Mouse (Mus musculus): ENCODE results near the gene Omg. TPM values are rescaled to one million over a fixed set of nuclear protein-coding genes. Genes with fewer than 3 reads are reported as not detected.

Omg gene
- not detected in 2 replicates for polyA plus RNA-seq (2012; ENCODE audit: low replicate concordance)

DNA sequence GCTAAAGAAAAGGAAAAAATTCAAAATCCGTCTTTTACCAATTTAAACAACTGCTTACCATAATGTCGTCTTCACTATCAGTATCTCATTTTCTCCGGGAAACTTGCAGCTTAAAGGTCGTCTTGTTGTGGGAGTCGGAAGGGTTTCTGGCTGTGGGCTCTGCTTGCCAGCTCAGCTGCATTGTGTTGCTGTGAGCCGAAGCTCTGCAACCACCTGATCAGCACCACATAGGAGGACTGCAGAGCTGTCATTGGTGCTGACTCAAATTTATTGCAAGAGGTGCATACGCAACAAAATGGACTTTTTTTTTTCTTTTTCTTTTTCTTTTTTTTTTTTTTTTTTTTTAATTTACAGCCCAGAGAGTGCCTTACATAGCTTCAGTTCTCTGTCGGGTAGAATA lies at the start of gene Omg:
Gene Omg (minus strand): TSS at position 240 of the 400 bp plus-strand sequence.

DNA sequence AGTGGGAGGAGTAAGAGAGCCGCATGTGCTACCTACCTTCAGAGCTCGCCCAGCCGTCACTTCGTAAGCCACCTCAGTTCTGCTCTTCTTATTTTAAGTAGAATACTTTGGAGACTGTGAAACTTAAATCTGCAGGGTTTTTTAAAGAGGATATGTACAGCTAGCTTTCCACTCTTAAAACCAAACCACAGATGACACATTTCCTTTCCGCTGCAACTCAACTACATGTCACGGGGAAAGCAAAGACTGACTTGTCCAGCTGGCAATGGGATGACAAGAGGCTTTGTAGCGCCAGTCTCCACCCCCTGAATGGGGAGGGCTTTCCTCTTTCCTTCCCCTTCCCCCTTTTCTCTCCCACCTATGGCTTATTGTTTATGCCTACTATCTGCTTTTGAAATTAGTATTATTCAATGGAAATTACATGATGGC lies 26.5 kb upstream of the Omg start, which contains the start of the genes Evi2 and Evi2a:
Gene Evi2 (minus strand): TSS at position 257 of the 429 bp plus-strand sequence.
Gene Evi2a (minus strand): TSS at position 277 of the 429 bp plus-strand sequence.

GRCm38 (mm10) chr11:79523560-79524309 lies 19.9 kb upstream of the Omg start, which contains the start of gene Evi2b:
Gene Evi2b, minus strand, starts transcription at chr11:79523762.

Other genes with a start within 250 kb of the Omg start
- 101 and 107 TPM in 2 replicates for gene Wsb1, start 249.4 kb downstream of the Omg start, polyA plus RNA-seq (2012; ENCODE audit: low replicate concordance)
- gene Gm9964, start 207.2 kb downstream of the Omg start, polyA plus RNA-seq (2012; ENCODE audit: low replicate concordance), result not detected in 2 replicates
- gene Nf1, start 164.4 kb downstream of the Omg start, polyA plus RNA-seq (2012; ENCODE audit: low replicate concordance), result 8.3 and 18.1 TPM in 2 replicates
- gene Evi2b, start 19.7 kb upstream of the Omg start, polyA plus RNA-seq (2012; ENCODE audit: low replicate concordance), result 3.7 and 12.6 TPM in 2 replicates
- gene Evi2, start 26.5 kb upstream of the Omg start, polyA plus RNA-seq (2012; ENCODE audit: low replicate concordance), result 0.06 and 0.18 TPM in 2 replicates
- gene Evi2a, start 26.5 kb upstream of the Omg start, polyA plus RNA-seq (2012; ENCODE audit: low replicate concordance), result 0.25 and 0.68 TPM in 2 replicates
- 0.99 and 2.2 TPM in 2 replicates for gene Rab11fip4, start 87.1 kb upstream of the Omg start, polyA plus RNA-seq (2012; ENCODE audit: low replicate concordance)